Mouse (Mus musculus): ENCODE results near the gene Tango6.

DNA sequence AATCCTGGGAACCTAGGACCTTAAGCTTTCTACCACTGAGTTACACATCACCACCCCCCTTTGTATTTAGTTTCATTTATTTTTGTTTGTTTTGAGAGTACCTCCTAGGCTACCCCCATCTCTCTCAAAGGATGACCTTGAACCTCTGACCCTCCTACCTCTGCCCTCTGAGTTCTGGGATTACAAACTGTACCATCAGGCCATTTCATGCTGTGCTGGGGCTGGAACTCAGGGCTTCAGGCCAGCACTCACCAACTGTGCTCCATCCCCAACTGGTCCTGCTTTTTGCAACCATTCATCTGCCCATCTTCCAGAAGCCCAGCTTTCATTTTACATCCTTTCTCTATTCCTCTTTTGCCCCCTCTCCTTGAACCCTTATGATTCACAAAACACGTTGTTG, 81.7 kb downstream of the Tango6 start:
- TF ChIP-seq POLR2A (IDR thresholded peaks at IDR 0.05; ENCODE audit: low read depth, low read length) (no peak), CTCF (IDR thresholded peaks at IDR 0.05; ENCODE audit: extremely low read depth, insufficient read depth, insufficient read length, insufficient replicate concordance) (no peak)
